Mouse (Mus musculus) ovary, postnatal 36 days (tissue): ENCODE results near the gene Sec14l1.
A peak's percentile ranks its signal among the peaks of the same experiment; 100 is the strongest.

Experiments
- DNase-seq: peaks from one replicate; pipeline ENCODE4 v3.0.0; 2022; ENCODE audit warnings: low spot score, mixed read lengths

Sec14l1 gene

GRCm38 (mm10) chr11:117183299-117183698, 68.3 kb downstream of the Sec14l1 start:
- DNase-seq, result no peak

- no peak for DNase-seq
These were observed 68.9 kb downstream of the Sec14l1 start for GRCm38 (mm10) chr11:117183841-117184240.

- no peak for DNase-seq
These were observed 70.3 kb downstream of the Sec14l1 start for GRCm38 (mm10) chr11:117185076-117185933.

GRCm38 (mm10) chr11:117191524-117191923, 76.6 kb downstream of the Sec14l1 start:
- DNase-seq, result no peak

- no peak for DNase-seq
These were observed 79.5 kb downstream of the Sec14l1 start for GRCm38 (mm10) chr11:117194475-117194937.

- DNase-seq, result no peak
These were observed 80.6 kb downstream of the Sec14l1 start for GRCm38 (mm10) chr11:117195616-117196015.

GRCm38 (mm10) chr11:117196681-117197080, 81.7 kb downstream of the Sec14l1 start:
- no peak for DNase-seq

- no peak for DNase-seq
These were observed 83.2 kb downstream of the Sec14l1 start for GRCm38 (mm10) chr11:117198122-117198521.

GRCm38 (mm10) chr11:117199282-117200175, 84.6 kb downstream of the Sec14l1 start, which contains the start of gene Sept9:
Sept9 (plus strand) TSS chr11:117199661.
- DNase-seq, result peak; percentile 38

GRCm38 (mm10) chr11:117201846-117202245, 86.9 kb downstream of the Sec14l1 start:
- no peak for DNase-seq

- DNase-seq, result no peak
These were observed 89.6 kb downstream of the Sec14l1 start for GRCm38 (mm10) chr11:117204606-117205005.

GRCm38 (mm10) chr11:117205042-117205441, 90.1 kb downstream of the Sec14l1 start:
- peak; percentile 56 for DNase-seq

GRCm38 (mm10) chr11:117205447-117205846, 90.5 kb downstream of the Sec14l1 start:
- no peak for DNase-seq

GRCm38 (mm10) chr11:117207436-117207835, 92.5 kb downstream of the Sec14l1 start:
- no peak for DNase-seq

- DNase-seq, result no peak
These were observed 93.2 kb downstream of the Sec14l1 start for GRCm38 (mm10) chr11:117208151-117208673.
